Mouse (Mus musculus) heart, embryonic 11.5 days (tissue): ENCODE results near the gene Idh1. TPM values are rescaled to one million over a fixed set of nuclear protein-coding genes. Genes with fewer than 3 reads are reported as not detected.
"Not testable (repeated sequence)": the region's sequence is repeated elsewhere in the genome, so short reads cannot be mapped to it uniquely, and the experiment has no call there.

Source experiments
- ATAC-seq: fragments of 200-750 bp; cut with Nextera tagmentation; replicated peaks from 2 replicates; pipeline ENCODE4 v1.8.0; 2017; ENCODE audit warnings: moderate library complexity; ENCODE audit not compliant: insufficient number of reproducible peaks, low FRiP score, low TSS enrichment
- H3K27ac ChIP-seq: fragments of 300-500 bp; sonication (generic); 2 replicates; pipeline ENCODE4 v1.5.1; 2014; ENCODE audit warnings: mild to moderate bottlenecking, low read depth, low read length
- H3K27me3 ChIP-seq: fragments of 300-500 bp; sonication (generic); 2 replicates; pipeline ENCODE4 v1.6.1; 2014; ENCODE audit warnings: mild to moderate bottlenecking, low read length, mixed read lengths; ENCODE audit not compliant: control insufficient read depth, insufficient read depth
- H3K36me3 ChIP-seq: fragments of 300-500 bp; sonication (generic); 2 replicates; pipeline ENCODE4 v1.6.1; 2014; ENCODE audit warnings: mild to moderate bottlenecking, low read length, moderate library complexity, mixed read lengths; ENCODE audit not compliant: control insufficient read depth, insufficient read depth
- H3K4me1 ChIP-seq: fragments of 300-500 bp; sonication (generic); 2 replicates; pipeline ENCODE4 v1.6.1; 2014; ENCODE audit warnings: low read length; ENCODE audit not compliant: control insufficient read depth, insufficient read depth
- H3K4me2 ChIP-seq: fragments of 300-500 bp; sonication (generic); 2 replicates; pipeline ENCODE4 v1.6.1; 2014; ENCODE audit warnings: mild to moderate bottlenecking, moderate library complexity
- H3K4me3 ChIP-seq: fragments of 300-500 bp; sonication (generic); 2 replicates; pipeline ENCODE4 v1.5.1; 2014; ENCODE audit warnings: low read depth, low read length
- H3K9ac ChIP-seq: fragments of 300-500 bp; sonication (generic); 2 replicates; pipeline ENCODE4 v1.6.1; 2014; ENCODE audit warnings: mild to moderate bottlenecking, low read depth, low read length, moderate library complexity
- H3K9me3 ChIP-seq: fragments of 300-500 bp; sonication (generic); replicated peaks from 2 replicates; pipeline ENCODE4 v1.6.1; 2016; ENCODE audit warnings: low read length; ENCODE audit not compliant: control insufficient read depth
- WGBS: fragments of 180-500 bp; shearing (Covaris S2); extraction: QIAGEN DNeasy Blood & Tissue Kit; methylation state at CpG from one replicate; pipeline ENCODE4 v1.1.7; 2014; ENCODE audit not compliant: insufficient replicate concordance; 5-methylcytosine and 5-hydroxymethylcytosine counted together
- polyA plus RNA-seq: library from polyadenylated mRNA; unstranded; fragments of >200 nt; fragmentation: Nextera tagmentation; extraction: Ambion mirVana; gene quantifications from 2 replicates; pipeline ENCODE4 v1.2.1, GENCODE M21; 2014

Idh1 gene
- polyA plus RNA-seq: 81.5 and 96.6 TPM in 2 replicates

- Histone ChIP-seq H3K9me3 (no peaks in the 10 kb centered on the region), H3K4me1 (no peaks in the 10 kb centered on the region; the same call in none of the 2 replicates), H3K4me3 (peak within 1 kb of the TSS; percentile 89), H3K27ac (peak within 1 kb of the TSS; percentile 88), H3K9ac (peak within 1 kb of the TSS; percentile 87), H3K36me3 (no peaks in the 10 kb centered on the region), H3K27me3 (no peaks in the 10 kb centered on the region), H3K4me2 (peak within 1 kb of the TSS; percentile 85)
- WGBS: under 1% methylated on average over 71 of the region's 71 CpGs
- ATAC-seq: peak; percentile 100
Measured at GRCm38 (mm10) chr1:65186287-65187073, at the start of gene Idh1, which contains the start of gene Pikfyve. Gene Idh1 (minus strand): TSS chr1:65186500. Gene Pikfyve (plus strand): TSS chr1:65186683.

- WGBS: 89% methylated on average over 1 of the region's 1 CpGs
- Histone ChIP-seq H3K9me3 (no peaks in the 10 kb centered on the region), H3K4me3 (no peak overlapping the region), H3K36me3 (peaks cover 8% of the 10 kb centered on the region), H3K9ac (no peak overlapping the region), H3K4me1 (no peaks in the 10 kb centered on the region), H3K27me3 (no peaks in the 10 kb centered on the region), H3K4me2 (no peak overlapping the region), H3K27ac (no peak overlapping the region)
- ATAC-seq: no peak
Measured at GRCm38 (mm10) chr1:65230566-65230965, 44.3 kb upstream of the Idh1 start.

GRCm38 (mm10) chr1:65229768-65230167 lies 43.5 kb upstream of the Idh1 start:
- ATAC-seq, H3K9ac ChIP-seq, H3K4me3 ChIP-seq, H3K4me2 ChIP-seq, H3K4me1 ChIP-seq, H3K27me3 ChIP-seq, H3K36me3 ChIP-seq, H3K9me3 ChIP-seq, H3K27ac ChIP-seq: not testable (repeated sequence)
- WGBS: 89% methylated on average over 3 of the region's 3 CpGs

GRCm38 (mm10) chr1:65227681-65228080 lies 41.4 kb upstream of the Idh1 start:
- no peaks in the 10 kb centered on the region for H3K36me3 ChIP-seq
- H3K27ac ChIP-seq: no peak overlapping the region
- no peak overlapping the region for H3K9ac ChIP-seq
- no peaks in the 10 kb centered on the region for H3K27me3 ChIP-seq
- no peak overlapping the region for H3K4me2 ChIP-seq
- no peak for ATAC-seq
- H3K9me3 ChIP-seq: no peaks in the 10 kb centered on the region
- no peaks in the 10 kb centered on the region for H3K4me1 ChIP-seq
- 93% methylated on average over 2 of the region's 2 CpGs for WGBS
- H3K4me3 ChIP-seq: no peak overlapping the region

GRCm38 (mm10) chr1:65223654-65224053 lies 37.4 kb upstream of the Idh1 start:
- Histone ChIP-seq H3K4me3 (no peak overlapping the region), H3K36me3 (peaks cover 4% of the 10 kb centered on the region; the same call in 1 of the 2 replicates), H3K9me3 (no peaks in the 10 kb centered on the region), H3K27me3 (no peaks in the 10 kb centered on the region), H3K4me2 (no peak overlapping the region), H3K4me1 (no peaks in the 10 kb centered on the region), H3K9ac (no peak overlapping the region), H3K27ac (no peak overlapping the region)
- ATAC-seq: no peak
- WGBS: 95% methylated on average over 2 of the region's 2 CpGs

- 95% methylated on average over 1 of the region's 1 CpGs for WGBS
Measured at GRCm38 (mm10) chr1:65217972-65218371, 31.7 kb upstream of the Idh1 start.

GRCm38 (mm10) chr1:65217567-65217966 lies 31.3 kb upstream of the Idh1 start:
- H3K9ac ChIP-seq: no peak overlapping the region
- H3K4me3 ChIP-seq: no peak overlapping the region
- no peak for ATAC-seq
- no peak overlapping the region for H3K27ac ChIP-seq
- peaks cover 4% of the 10 kb centered on the region; the same call in 1 of the 2 replicates for H3K36me3 ChIP-seq
- H3K4me2 ChIP-seq: no peak overlapping the region
- 88% methylated on average over 2 of the region's 2 CpGs for WGBS
- H3K9me3 ChIP-seq: no peaks in the 10 kb centered on the region
- no peaks in the 10 kb centered on the region for H3K27me3 ChIP-seq
- no peaks in the 10 kb centered on the region for H3K4me1 ChIP-seq

More at GRCm38 (mm10) chr1:65217972-65218371, 31.7 kb upstream of the Idh1 start:
- Histone ChIP-seq H3K9me3 (no peaks in the 10 kb centered on the region), H3K36me3 (peaks cover 4% of the 10 kb centered on the region; the same call in 1 of the 2 replicates), H3K4me3 (no peak overlapping the region), H3K9ac (no peak overlapping the region), H3K4me2 (no peak overlapping the region), H3K4me1 (no peaks in the 10 kb centered on the region), H3K27me3 (no peaks in the 10 kb centered on the region), H3K27ac (no peak overlapping the region)
- no peak for ATAC-seq

GRCm38 (mm10) chr1:65213214-65213613 lies 26.9 kb upstream of the Idh1 start:
- 81% methylated on average over 2 of the region's 2 CpGs for WGBS
- ATAC-seq: no peak

More at GRCm38 (mm10) chr1:65213214-65213613, 26.9 kb upstream of the Idh1 start:
- no peak overlapping the region for H3K27ac ChIP-seq
- H3K9ac ChIP-seq: no peak overlapping the region
- H3K27me3 ChIP-seq: no peaks in the 10 kb centered on the region
- no peak overlapping the region for H3K4me3 ChIP-seq
- peaks cover 11% of the 10 kb centered on the region for H3K36me3 ChIP-seq
- H3K4me1 ChIP-seq: no peaks in the 10 kb centered on the region
- H3K9me3 ChIP-seq: peaks cover 3% of the 10 kb centered on the region; the same call in 1 of the 2 replicates
- no peak overlapping the region for H3K4me2 ChIP-seq
